Mouse (Mus musculus) erythroblast, embryonic 14.5 days (primary cell): ENCODE measurements around the gene Ethe1.

Experiments
- GATA1 ChIP-seq: IDR thresholded peaks from 2 replicates; pipeline ENCODE4 v1.6.1; 2012; ENCODE audit warnings: low read length, inconsistent platforms, mixed read lengths
- TAL1 ChIP-seq: IDR thresholded peaks from 3 replicates; pipeline ENCODE4 v1.6.1; 2012; ENCODE audit warnings: low read length, inconsistent platforms, mixed read lengths

DNA sequence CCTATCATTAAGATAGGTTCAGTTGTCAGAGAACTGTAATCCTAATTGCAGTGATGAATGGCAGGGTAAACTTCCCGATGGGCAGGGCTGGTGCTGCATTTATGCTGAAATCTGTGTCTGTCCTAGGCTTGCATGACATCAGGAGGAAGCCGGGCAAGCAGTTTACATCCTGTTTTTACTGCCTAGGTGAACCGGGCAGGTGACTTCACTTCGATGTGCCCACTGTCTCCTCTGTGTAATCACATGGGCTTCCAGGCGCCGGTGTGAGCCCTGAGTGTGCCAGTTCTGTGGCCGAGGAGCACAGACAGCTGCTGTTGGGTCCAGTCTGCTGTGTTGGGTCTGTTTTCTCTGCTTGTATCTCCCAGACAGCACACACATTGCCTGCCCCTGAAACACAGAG lies 59.1 kb downstream of the Ethe1 start:
- no peak for TF ChIP-seq GATA1
- no peak for TF ChIP-seq TAL1
